Mouse (Mus musculus) Patski (cell line): Measurements from ENCODE around the gene Adamts16. TPM values are rescaled to one million over a fixed set of nuclear protein-coding genes. Genes with fewer than 3 reads are reported as not detected.

Experiments
- ATAC-seq: fragments of 100-300 bp; one replicate; pipeline ENCODE4 v1.8.0; 2021
- CTCF ChIA-PET: fragments of 350-600 bp; sonication (Branson Sonifier 250); formaldehyde crosslinking; loops from one replicate; lab custom pipeline; 2022; ENCODE audit warnings: inconsistent platforms; lab: Charles Lee
- POLR2A ChIA-PET: fragments of 350-600 bp; sonication (Branson Sonifier 250); formaldehyde crosslinking; loops from one replicate; lab custom pipeline; 2022; ENCODE audit warnings: antibody characterized with exemption, inconsistent platforms; lab: Charles Lee
- DNase-seq: peaks from one replicate; pipeline ENCODE4 v3.0.0-alpha.2; 2011; ENCODE audit warnings: low read depth, low spot score
- H3K27me3 ChIP-seq: fragments of 371-371 bp; one replicate; pipeline ENCODE4 v1.5.1; 2021
- CTCF ChIP-seq: fragments of 100-300 bp; IDR thresholded peaks from one replicate; pipeline ENCODE4 v1.5.1; 2021
- in situ Hi-C: fragments of 300-500 bp; cut with MboI; formaldehyde crosslinking; loops from 3 replicates; pipeline ENCODE4 v1.11.1; 2018; ENCODE audit warnings: low pct_unique_long_range_greater_than_20kb, mixed read lengths
- polyA plus RNA-seq: library from polyadenylated mRNA; unstranded; gene quantifications from one replicate; pipeline ENCODE4 v1.2.3, GENCODE M21; 2021

Adamts16 gene
- polyA plus RNA-seq, 1 experiment from 2014 or later = 0.05 TPM

DNA sequence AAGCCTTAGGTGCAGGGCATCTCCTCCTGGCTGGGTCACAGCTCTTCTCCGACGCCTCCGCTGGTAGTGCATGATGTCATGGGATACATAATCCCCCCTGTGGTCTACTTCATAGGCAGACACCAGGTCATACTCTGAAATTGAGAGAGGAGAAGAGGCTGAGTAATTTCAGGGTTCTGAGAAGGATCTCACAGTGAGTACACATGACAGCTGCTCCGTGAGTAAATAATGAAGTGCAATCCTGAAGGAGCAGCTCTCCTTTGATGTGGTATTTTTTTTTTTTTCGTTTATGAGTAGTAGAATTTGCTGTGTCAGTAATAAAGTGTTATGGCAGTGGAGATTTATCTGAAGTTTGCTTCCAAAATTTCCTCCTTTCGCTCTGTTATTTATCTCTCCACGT lies 5.4 kb downstream of the Adamts16 start:
- in situ Hi-C loops = loop anchor here (5.0 kb wide), 3 partner anchors 34 to 194 kb away; no protein-coding TSS in a partner anchor
- H3K27me3 ChIP-seq = no peaks in the 10 kb centered on the region
- ChIA-PET CTCF (interaction anchor here (1.2 to 5.9 kb wide), 3 partner anchors 17 to 193 kb away, joined by 3 to 67 read pairs (median 8); no protein-coding TSS in a partner anchor), POLR2A (no interaction called here)
- no peak for ATAC-seq
- peak; percentile 69 for DNase-seq
- no peak for TF ChIP-seq CTCF

DNA sequence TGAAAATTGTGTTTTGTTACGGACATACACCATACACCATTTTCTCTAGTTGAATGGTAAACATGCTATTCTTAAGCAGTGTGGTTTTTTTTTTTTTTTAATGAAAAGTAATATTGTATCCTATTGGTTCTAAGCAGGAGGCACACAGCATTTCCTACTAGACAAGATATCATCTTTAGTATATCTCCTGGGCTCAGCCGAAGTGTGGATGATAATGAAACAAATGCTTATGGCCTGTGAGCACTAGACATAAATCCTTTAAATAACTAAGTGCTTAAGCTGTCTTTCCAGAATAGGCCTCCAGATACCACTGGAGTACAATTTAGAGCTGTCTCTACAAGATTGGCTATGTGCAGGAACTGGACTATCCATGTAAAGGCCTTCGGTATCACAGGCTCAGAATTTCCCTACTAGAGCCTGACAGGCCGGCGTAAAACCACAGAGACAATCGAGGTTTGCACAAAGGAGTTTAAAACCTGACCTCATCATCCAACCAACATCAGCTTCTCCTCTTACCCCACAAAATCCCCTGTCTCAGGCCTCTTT lies 8.9 kb downstream of the Adamts16 start:
- in situ Hi-C loops = no loop called here
- CTCF ChIA-PET = no interaction called here

GRCm38 (mm10) chr13:70831041-70831440 lies 10.6 kb downstream of the Adamts16 start:
- DNase-seq (no peak), ATAC-seq (no peak)
- H3K27me3 ChIP-seq = no peaks in the 10 kb centered on the region
- in situ Hi-C loops = no loop called here
- CTCF ChIA-PET = no interaction called here
- TF ChIP-seq CTCF = no peak
- POLR2A ChIA-PET = no interaction called here

More for the DNA sequence above, 8.9 kb downstream of the Adamts16 start:
- no peaks in the 10 kb centered on the region for H3K27me3 ChIP-seq
- ATAC-seq (no peak), DNase-seq (no peak)
- TF ChIP-seq CTCF = no peak
- POLR2A ChIA-PET = no interaction called here

GRCm38 (mm10) chr13:70827507-70827906 lies 14.1 kb downstream of the Adamts16 start:
- ChIA-PET CTCF (interaction anchor here (0.8 kb wide), 1 partner anchor 183 kb away, joined by 3 read pairs; no protein-coding TSS in a partner anchor), POLR2A (no interaction called here)
- H3K27me3 ChIP-seq = no peaks in the 10 kb centered on the region
- no peak for TF ChIP-seq CTCF
- in situ Hi-C loops = no loop called here
- DNase-seq (no peak), ATAC-seq (no peak)

- CTCF ChIA-PET = interaction anchor here (1.2 kb wide), 1 partner anchor 21 kb away, joined by 3 read pairs; no protein-coding TSS in a partner anchor
- in situ Hi-C loops = no loop called here
- no peak for TF ChIP-seq CTCF
- DNase-seq (no peak), ATAC-seq (no peak)
- H3K27me3 ChIP-seq = no peaks in the 10 kb centered on the region
- POLR2A ChIA-PET = no interaction called here
These were observed 16.3 kb downstream of the Adamts16 start for GRCm38 (mm10) chr13:70825265-70825664.

GRCm38 (mm10) chr13:70823757-70824156 lies 17.9 kb downstream of the Adamts16 start:
- no peak for TF ChIP-seq CTCF
- ATAC-seq (no peak), DNase-seq (no peak)
- H3K27me3 ChIP-seq = no peaks in the 10 kb centered on the region
- ChIA-PET POLR2A (no interaction called here), CTCF (interaction anchor here (0.8 kb wide), 1 partner anchor 18 kb away, joined by 3 read pairs; no protein-coding TSS in a partner anchor)
- in situ Hi-C loops = no loop called here

DNA sequence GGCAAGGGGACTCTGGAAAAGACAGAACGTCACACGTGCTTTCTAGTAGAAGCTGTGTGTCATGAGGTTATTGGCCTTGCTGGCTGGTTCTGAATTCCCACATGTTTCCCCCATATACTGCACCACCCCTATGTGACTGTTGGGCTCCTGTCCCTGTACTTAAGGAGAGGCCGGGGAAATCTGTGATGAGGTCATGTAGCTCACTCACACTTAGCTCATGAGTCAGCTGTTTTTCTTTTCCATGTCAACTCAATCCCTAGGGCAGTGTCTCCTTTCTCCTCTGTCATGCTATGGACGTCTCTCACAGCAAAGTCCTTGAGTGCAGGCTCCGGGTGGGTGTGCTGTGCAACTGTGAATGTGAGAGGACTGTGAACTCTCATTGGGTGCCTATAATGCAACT lies 22.6 kb downstream of the Adamts16 start:
- no peak for TF ChIP-seq CTCF
- in situ Hi-C loops = no loop called here
- ChIA-PET POLR2A (no interaction called here), CTCF (interaction anchor here (0.8 to 1.4 kb wide), 5 partner anchors 9 to 129 kb away, joined by 3 read pairs; no protein-coding TSS in a partner anchor)
- H3K27me3 ChIP-seq = no peaks in the 10 kb centered on the region
- ATAC-seq (peak; percentile 67), DNase-seq (no peak)

DNA sequence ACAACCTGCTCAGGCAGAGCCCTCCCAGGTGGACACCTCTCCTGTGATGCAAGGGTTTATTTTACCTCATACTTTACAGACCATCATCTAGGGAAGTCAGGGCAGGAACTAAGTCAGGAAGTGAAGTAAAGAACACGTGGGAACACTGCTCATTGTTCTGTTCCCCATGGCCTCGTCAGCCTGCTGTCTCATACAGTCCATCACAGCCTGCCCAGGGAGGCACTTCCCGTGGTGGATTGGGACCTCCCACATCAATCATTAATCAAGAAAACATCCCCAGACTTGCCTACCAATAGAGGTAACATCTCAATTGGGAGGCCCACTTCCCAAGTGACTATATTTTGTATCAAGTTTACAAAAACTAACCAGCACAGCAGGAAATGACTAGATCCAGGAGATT lies 27.2 kb downstream of the Adamts16 start:
- POLR2A ChIA-PET = no interaction called here
- CTCF ChIA-PET = no interaction called here
- TF ChIP-seq CTCF = no peak
- H3K27me3 ChIP-seq = no peaks in the 10 kb centered on the region
- in situ Hi-C loops = no loop called here
- ATAC-seq (no peak), DNase-seq (no peak)

- ChIA-PET POLR2A (no interaction called here), CTCF (interaction anchor here (0.7 to 1.6 kb wide), 3 partner anchors 11 to 19 kb away, joined by 3 to 4 read pairs (median 3); no protein-coding TSS in a partner anchor)
These were observed 36.1 kb downstream of the Adamts16 start for GRCm38 (mm10) chr13:70805506-70805905.

DNA sequence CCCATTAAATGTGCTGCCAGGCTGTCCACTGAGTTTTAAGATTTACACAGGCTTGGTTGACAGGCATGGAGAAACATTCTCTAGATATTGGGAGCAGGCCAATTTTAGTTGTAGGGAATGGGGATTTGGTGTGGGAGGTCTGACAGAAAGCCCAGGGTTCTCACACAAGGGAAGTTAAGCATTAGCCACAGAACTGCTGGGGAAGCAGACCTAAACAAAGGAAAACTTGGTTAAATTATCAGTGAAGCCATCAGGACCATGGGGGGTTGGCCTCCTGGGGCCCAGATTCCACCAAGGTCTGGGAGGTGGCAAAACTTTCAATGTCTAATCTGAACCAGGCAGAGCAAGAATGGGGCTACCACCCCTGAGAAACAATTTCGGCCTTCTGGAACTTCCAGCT lies 38.8 kb downstream of the Adamts16 start:
- CTCF ChIA-PET = interaction anchor here (1.0 to 1.4 kb wide), 2 partner anchors 18 to 35 kb away, joined by 3 to 4 read pairs; no protein-coding TSS in a partner anchor
- POLR2A ChIA-PET = no interaction called here
- DNase-seq (peak; percentile 93), ATAC-seq (peak; percentile 46)
- H3K27me3 ChIP-seq = no peaks in the 10 kb centered on the region
- in situ Hi-C loops = loop anchor here (5.0 kb wide), 1 partner anchor 34 kb away; no protein-coding TSS in a partner anchor
- TF ChIP-seq CTCF = no peak

More at GRCm38 (mm10) chr13:70805506-70805905, 36.1 kb downstream of the Adamts16 start:
- no peak for TF ChIP-seq CTCF
- H3K27me3 ChIP-seq = no peaks in the 10 kb centered on the region
- ATAC-seq (no peak), DNase-seq (no peak)
- in situ Hi-C loops = no loop called here

GRCm38 (mm10) chr13:70799322-70799721 lies 42.3 kb downstream of the Adamts16 start:
- ChIA-PET CTCF (interaction anchor here (0.9 to 1.5 kb wide), 3 partner anchors 27 to 156 kb away, joined by 3 to 8 read pairs (median 6); no protein-coding TSS in a partner anchor), POLR2A (no interaction called here)
- H3K27me3 ChIP-seq = no peaks in the 10 kb centered on the region
- DNase-seq (peak; percentile 81), ATAC-seq (peak; percentile 93)
- no peak for TF ChIP-seq CTCF
- in situ Hi-C loops = loop anchor here (25.0 kb wide), 1 partner anchor 1212 kb away; no protein-coding TSS in a partner anchor
